Mouse (Mus musculus) embryonic fibroblast, embryonic 13.5 days (primary cell): ENCODE data around the gene Cry1. TPM values are rescaled to one million over a fixed set of nuclear protein-coding genes. Genes with fewer than 3 reads are reported as not detected.

Experiments used
- H3K27ac ChIP-seq: 2 replicates; pipeline ENCODE4 v1.5.1; 2012; ENCODE audit warnings: low read length, control low read depth, inconsistent platforms; ENCODE audit not compliant: insufficient read depth
- H3K4me1 ChIP-seq: 2 replicates; pipeline ENCODE4 v1.6.1; 2011; ENCODE audit warnings: low read length; ENCODE audit not compliant: control insufficient read depth, insufficient read depth
- H3K4me3 ChIP-seq: 2 replicates; pipeline ENCODE4 v1.5.1; 2011; ENCODE audit warnings: mild to moderate bottlenecking, control low read depth, low read length; ENCODE audit not compliant: insufficient read depth
- CTCF ChIP-seq: IDR thresholded peaks from 2 replicates; pipeline ENCODE4 v1.5.1; 2011; ENCODE audit warnings: mild to moderate bottlenecking, control low read depth, low read length, moderate library complexity, borderline replicate concordance; ENCODE audit not compliant: insufficient read depth
- POLR2A ChIP-seq: IDR thresholded peaks from 2 replicates; pipeline ENCODE4 v1.6.1; 2011; ENCODE audit warnings: low read depth, mild to moderate bottlenecking, control low read depth, low read length, moderate library complexity
- polyA plus RNA-seq: library from polyadenylated mRNA; stranded (reverse); fragments of >200 nt; gene quantifications from 2 replicates; pipeline ENCODE4 v1.2.4, GENCODE M21; 2011; ENCODE audit warnings: low read depth; ENCODE audit not compliant: missing spikeins, insufficient read length

Gene Cry1
- polyA plus RNA-seq, 1 experiment: 14.5 TPM

DNA sequence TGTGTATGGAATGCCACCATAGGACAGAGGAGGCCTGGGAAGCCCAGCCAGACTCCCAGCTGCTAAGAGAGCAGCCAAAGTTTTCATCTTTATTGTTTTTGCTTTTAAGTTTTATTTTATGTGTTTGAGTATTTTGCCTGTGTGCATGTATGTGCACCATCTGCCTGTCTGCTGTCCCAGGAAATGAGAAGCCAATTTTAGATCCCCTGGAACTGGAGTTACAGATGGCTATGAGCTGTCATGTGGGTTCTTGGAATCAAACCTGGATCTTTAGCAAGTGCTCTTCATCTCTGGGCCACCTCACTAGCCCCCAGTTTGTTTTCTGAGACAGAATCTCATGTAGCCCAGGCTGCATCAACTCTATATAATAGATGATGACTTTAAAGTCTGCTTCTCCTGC, 5.8 kb upstream of the Cry1 start:
- no peak overlapping the region for H3K27ac ChIP-seq
- H3K4me3 ChIP-seq: no peak overlapping the region

DNA sequence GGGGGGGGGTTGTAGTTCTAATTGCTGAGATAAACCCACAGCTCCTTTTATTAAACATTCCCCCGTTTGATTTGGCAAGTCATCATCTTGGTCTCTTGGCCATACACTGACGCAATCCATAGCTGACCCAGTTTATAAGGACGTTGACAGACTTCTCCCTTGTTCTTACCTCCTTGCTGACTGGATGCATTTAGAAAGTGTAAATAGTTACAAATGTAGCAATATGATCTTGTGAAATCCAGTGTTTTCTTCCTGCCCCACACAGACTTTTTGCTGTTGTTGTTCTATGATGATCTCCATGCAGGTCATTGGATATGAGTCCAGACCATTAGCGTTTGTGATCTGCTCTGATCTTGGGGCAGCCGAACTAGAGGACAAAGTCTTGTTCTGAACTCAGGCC, 5.1 kb upstream of the Cry1 start:
- TF ChIP-seq CTCF: no peak
- no peak overlapping the region for H3K4me3 ChIP-seq
- H3K27ac ChIP-seq: no peak overlapping the region
- H3K4me1 ChIP-seq: no peaks in the 10 kb centered on the region; the same call in 1 of the 2 replicates

More for the DNA sequence above, 5.8 kb upstream of the Cry1 start:
- H3K4me1 ChIP-seq: no peaks in the 10 kb centered on the region; the same call in 1 of the 2 replicates
- TF ChIP-seq CTCF: no peak
- TF ChIP-seq POLR2A: no peak

DNA sequence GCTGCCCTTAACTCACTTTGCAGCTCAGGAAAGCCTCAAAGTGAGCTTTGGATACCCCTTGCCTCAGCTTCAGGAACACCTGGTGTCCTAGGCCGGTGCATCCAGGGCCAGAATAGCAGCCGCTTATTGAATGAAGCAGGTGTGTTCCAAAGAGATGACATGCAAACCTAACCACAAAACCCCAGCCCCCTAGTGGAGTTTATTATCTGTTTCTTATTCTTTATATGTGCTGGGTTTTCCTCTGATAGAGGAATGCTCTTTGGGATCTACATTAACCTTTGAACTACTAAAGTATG, 1.6 kb upstream of the Cry1 start:
- Histone ChIP-seq H3K27ac (no peak overlapping the region), H3K4me3 (no peak overlapping the region), H3K4me1 (no peaks in the 10 kb centered on the region; the same call in 1 of the 2 replicates)
- TF ChIP-seq CTCF (no peak), POLR2A (no peak)

DNA sequence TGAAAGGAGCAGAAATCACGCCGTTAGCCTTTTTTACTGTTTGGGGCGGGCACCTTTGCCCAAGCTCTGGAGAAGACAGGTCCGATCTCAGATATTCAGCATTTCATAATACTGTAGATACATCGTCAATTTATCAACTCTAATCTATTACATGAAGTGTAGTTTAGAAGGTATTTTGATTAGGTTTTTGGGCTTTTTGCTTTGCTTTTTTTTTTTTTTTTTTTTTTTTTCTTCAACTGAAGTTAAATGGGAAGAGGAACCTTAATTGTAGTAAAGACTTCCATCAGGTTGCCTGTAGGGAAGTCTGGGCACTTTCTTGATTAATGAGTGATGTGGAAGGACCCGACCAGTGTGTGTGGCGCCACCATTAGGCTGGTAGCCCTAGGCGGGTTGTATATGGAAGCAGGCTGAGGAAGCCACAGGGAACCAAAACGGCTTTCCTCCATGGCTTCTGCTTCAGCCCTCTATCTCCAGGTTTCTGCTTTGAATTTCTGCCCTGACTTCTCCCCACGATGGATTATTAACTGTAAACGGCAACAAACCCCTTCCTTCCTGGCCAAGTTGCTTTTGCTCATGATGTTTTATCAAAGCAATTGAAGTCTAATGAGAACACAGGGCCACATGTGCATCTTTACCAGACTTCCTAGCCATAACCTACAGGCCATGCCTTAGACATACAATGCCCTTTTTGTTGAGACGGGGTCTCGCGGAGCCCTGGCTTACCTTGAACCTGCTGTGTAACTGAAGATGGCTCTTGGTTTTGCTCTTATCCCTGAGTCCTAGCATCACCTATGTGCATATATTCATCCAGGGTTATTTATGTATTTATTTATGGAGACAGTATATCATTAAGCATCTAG, 1.0 kb upstream of the Cry1 start:
- no peaks in the 10 kb centered on the region; the same call in 1 of the 2 replicates for H3K4me1 ChIP-seq
- H3K4me3 ChIP-seq: peak overlapping the region; percentile 56
- TF ChIP-seq POLR2A (no peak), CTCF (no peak)
- 0 out of 2 replicates have a peak overlapping the region, but pooled peaks have one; percentile 28 for H3K27ac ChIP-seq

DNA sequence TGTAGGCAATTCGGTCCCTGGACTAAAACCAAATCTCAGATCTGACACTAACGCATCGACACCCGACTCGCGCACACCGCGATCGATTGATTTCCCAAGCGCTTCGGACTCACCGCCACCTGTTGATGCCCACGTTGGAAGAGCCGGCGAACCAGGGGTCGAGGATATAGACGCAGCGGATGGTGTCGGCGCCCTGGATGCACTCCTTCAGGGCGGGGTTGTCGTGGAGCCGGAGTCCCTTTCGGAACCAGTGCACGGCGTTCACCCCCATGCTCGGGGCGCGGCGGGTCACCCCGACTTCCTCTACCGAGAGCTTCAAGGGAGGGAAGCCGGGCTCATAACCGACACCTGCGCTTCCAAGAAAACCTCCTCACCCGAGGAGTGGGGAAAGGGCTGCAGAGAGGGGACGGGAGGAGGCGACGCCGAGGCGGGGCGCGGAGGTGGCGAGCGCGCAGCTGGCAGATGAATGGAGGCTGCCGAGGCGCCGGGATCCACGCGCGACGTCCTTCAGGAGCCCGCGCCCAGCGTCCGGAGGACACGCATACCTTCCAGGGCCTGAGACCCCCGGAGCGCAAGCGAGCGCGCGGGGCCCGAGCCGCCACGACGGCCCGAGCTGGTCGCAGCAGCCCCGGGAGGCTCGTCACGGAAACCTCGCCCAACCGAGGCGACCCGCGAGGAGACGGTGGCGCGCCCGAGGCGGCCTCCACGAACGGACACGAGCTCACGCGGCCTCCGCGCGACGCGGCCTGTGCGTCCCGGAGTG, 482 bp downstream of the Cry1 start:
- no peak overlapping the region for H3K27ac ChIP-seq
- no peak for TF ChIP-seq CTCF
- TF ChIP-seq POLR2A: no peak; the same call in 1 of the 2 replicates
- no peaks in the 10 kb centered on the region; the same call in 1 of the 2 replicates for H3K4me1 ChIP-seq
- H3K4me3 ChIP-seq: peak overlapping the region; percentile 88

DNA sequence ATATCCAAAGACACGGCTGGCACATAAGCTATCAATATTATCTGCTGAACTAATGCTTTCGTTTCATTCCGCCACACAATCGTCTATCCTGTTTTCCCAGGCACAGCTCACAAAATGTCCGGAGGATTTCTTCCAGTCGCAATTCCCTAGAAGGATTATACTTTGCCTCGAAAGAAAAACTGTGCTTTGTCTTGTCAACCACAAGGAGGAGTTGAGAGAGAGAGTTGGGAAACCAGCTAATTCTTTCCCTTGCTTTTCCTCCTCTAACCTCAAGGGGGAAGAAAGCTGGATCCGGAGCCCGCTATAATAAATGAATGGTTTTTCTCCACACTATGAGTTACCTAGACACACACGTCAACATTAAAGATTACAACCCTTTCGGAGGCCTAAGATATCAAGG, 1.2 kb downstream of the Cry1 start:
- Histone ChIP-seq H3K4me1 (no peaks in the 10 kb centered on the region; the same call in 1 of the 2 replicates), H3K4me3 (peak overlapping the region; percentile 88), H3K27ac (no peak overlapping the region)
- TF ChIP-seq POLR2A (no peak), CTCF (no peak)

DNA sequence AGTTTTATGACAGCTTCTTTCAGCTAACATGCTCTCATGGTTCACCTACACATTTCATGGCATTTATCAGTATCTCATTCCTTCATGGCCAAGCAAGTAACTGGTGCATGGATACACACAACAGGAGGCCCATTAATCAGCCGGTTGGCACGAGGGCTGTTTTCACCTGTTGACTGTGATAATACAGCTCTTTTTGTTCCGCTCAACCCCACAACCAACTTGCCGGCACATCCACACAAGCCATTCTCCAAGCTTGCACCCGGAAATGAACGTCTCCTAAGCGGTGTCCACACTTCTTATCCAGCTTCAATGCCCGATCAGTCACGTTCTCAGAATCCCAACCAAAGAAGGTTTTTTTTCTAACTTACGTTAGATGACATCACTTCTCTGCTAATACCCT, 2.1 kb downstream of the Cry1 start:
- TF ChIP-seq POLR2A (no peak), CTCF (no peak)
- no peak overlapping the region for H3K4me3 ChIP-seq
- no peak overlapping the region for H3K27ac ChIP-seq
- no peaks in the 10 kb centered on the region; the same call in 1 of the 2 replicates for H3K4me1 ChIP-seq

DNA sequence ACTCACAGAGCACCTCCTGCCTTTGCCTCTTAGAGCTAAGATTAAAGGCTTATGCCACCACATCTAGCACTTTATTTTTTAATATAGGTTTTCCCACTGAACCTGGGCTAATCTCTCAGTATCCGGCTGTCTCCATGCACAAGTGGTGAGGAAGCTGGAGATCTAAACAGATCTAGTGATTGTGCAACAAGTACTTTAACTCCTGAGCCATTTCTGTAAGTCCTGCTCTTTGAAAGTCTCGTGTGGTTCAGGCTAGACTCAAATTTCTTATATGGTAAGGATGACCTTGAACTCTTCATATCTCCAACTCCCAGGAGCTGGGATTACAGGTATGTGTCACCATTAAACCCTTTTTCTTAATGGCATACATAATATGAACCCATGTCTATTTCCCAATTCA, 8.2 kb downstream of the Cry1 start:
- Histone ChIP-seq H3K4me1 (peaks cover 3% of the 10 kb centered on the region; the same call in 1 of the 2 replicates), H3K4me3 (no peak overlapping the region), H3K27ac (no peak overlapping the region)
- no peak for TF ChIP-seq CTCF
- TF ChIP-seq POLR2A: no peak

DNA sequence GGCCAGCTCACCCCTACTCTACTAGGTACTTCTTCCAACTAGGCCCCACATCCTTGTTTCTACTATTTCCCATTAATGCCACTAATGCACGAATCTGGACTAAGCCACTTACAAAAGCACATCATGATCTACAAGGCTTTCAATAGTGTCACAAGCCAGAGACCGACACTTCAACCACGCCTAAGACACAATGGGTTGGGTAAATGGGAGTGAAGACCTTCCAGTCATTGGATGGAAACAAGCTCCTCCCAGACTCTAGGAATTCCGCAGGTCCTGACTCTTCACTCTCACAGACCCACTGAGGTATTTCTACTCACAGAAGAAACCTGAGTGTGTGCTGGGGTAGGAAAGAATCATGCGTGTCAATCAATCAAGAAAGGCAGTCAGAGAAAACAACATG, 19.6 kb downstream of the Cry1 start:
- no peak for TF ChIP-seq POLR2A
- no peak for TF ChIP-seq CTCF
- no peak overlapping the region for H3K4me3 ChIP-seq
- H3K4me1 ChIP-seq: no peaks in the 10 kb centered on the region
- no peak overlapping the region for H3K27ac ChIP-seq

DNA sequence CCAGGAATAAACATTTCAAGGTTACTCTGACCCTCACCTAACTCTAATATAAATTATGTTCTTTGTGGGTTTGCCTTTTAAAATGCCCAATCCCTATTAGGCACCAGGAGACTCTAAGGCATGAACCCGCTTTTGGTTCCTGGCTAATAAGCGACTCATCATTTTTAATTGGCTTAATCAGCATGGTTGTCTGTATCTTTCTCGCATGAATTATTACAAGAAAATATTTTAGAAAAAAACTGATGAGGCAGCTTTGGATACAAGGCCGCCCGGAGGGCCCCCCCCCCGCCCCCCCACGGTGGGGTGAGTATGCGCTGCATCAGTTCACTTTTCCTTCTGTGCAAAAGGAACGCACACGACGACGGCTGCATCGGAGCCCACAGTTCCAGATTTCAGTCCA, 20.1 kb downstream of the Cry1 start:
- Histone ChIP-seq H3K27ac (no peak overlapping the region), H3K4me1 (no peaks in the 10 kb centered on the region), H3K4me3 (no peak overlapping the region)
- no peak for TF ChIP-seq POLR2A
- TF ChIP-seq CTCF: no peak
